Mouse (Mus musculus): ENCODE measurements around the gene Pnkd. TPM values are rescaled to one million over a fixed set of nuclear protein-coding genes. Genes with fewer than 3 reads are reported as not detected.

The Pnkd gene
- polyA plus RNA-seq, 1 experiment from 2014 or later, result 133 TPM

DNA sequence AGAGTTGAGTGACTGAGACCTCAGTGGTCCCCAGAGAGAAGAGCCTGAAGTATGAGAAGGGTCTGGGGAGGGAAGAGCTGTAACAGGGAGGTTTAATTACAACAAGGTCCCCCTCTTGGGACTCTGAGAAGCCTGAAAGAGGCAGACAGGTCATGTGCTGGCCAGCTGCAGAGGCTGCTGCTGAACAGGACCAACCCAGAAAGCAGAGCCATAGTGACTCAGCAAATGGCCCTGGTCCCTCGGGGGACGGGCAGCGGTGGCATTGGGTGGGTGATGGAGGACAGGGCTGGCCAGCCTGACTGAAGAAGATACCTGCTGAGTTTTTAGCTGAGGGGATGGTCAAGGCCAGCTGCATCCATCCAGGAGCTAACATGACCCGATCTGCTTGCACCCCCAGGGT lies 91.7 kb downstream of the Pnkd start:
- Histone ChIP-seq H3K4me1 (ENCODE audit: control insufficient read depth, insufficient read depth, low read length) (no peaks in the 10 kb centered on the region), H3K9me3 (ENCODE audit: control insufficient read depth, low read length) (no peaks in the 10 kb centered on the region), H3K9ac (ENCODE audit: low read depth, low read length) (no peak overlapping the region), H3K27ac (replicated peaks; ENCODE audit: low read depth, low read length) (no peak overlapping the region), H3K4me3 (ENCODE audit: low read depth, low read length) (no peak overlapping the region), H3K4me2 (ENCODE audit: low read depth, low read length) (no peak overlapping the region), H3K27me3 (replicated peaks; ENCODE audit: control insufficient read depth, insufficient read depth, low read length) (no peaks in the 10 kb centered on the region), H3K36me3 (ENCODE audit: control insufficient read depth, insufficient read depth, low read length) (no peaks in the 10 kb centered on the region)
- ATAC-seq (ENCODE audit: low read depth), result peak; percentile 17; the same call in 1 of the 2 replicates
- DNase-seq (ENCODE audit: low spot score), result no peak
- 81% methylated on average over 4 of the region's 4 CpGs for WGBS

DNA sequence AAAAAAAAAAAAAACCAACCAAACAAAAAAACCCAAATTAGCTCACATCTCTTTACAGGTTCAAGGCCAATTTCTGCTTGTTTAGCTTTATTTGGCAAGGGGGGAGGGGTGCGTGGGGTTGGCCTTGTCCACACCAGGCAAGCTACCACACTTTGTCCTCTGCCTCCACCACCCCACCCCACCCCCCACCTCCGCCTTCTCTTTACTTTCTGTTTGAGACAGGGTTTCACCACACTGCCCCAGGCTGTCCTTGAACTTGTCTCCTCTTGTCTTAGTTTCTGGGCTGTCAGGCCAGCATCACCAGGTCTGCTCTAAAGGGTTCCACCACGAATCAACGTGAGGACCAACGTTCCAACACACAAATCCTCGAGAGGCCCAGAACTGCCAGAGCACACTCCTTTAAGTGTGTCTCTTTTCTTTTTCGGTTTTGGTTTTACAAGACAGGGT lies 94.4 kb downstream of the Pnkd start:
- no peak overlapping the region for H3K27ac ChIP-seq (replicated peaks; ENCODE audit: low read depth, low read length)
- no peak overlapping the region for H3K4me3 ChIP-seq (ENCODE audit: low read depth, low read length)
- H3K9ac ChIP-seq (ENCODE audit: low read depth, low read length), result no peak overlapping the region
- no peaks in the 10 kb centered on the region for H3K4me1 ChIP-seq (ENCODE audit: control insufficient read depth, insufficient read depth, low read length)
- H3K9me3 ChIP-seq (ENCODE audit: control insufficient read depth, low read length), result no peaks in the 10 kb centered on the region
- ATAC-seq (ENCODE audit: low read depth), result no peak
- H3K36me3 ChIP-seq (ENCODE audit: control insufficient read depth, insufficient read depth, low read length), result no peaks in the 10 kb centered on the region
- no peak for DNase-seq (ENCODE audit: low spot score)
- no peaks in the 10 kb centered on the region for H3K27me3 ChIP-seq (replicated peaks; ENCODE audit: control insufficient read depth, insufficient read depth, low read length)
- WGBS, result 75% methylated on average over 7 of the region's 7 CpGs
- H3K4me2 ChIP-seq (ENCODE audit: low read depth, low read length), result no peak overlapping the region

DNA sequence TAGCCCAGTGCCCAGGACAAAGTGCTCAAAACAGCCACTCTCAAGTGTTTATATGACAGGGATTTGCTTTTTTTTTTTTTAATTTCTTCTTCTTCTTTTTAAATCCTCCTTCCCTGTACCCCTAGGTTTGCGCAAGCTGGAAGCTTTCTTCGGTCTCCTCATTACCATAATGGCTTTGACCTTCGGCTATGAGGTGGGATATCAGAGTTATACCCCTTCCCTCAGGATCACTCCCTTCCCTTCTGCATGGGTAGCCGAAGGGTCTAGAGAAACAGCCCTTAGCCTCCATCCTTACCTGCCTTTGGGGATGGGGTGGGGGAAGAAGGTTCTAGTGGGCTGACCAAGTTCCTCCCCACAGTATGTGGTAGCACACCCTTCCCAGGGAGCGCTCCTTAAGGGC lies 95.8 kb downstream of the Pnkd start:
- H3K27me3 ChIP-seq (replicated peaks; ENCODE audit: control insufficient read depth, insufficient read depth, low read length), result no peaks in the 10 kb centered on the region
- DNase-seq (ENCODE audit: low spot score) (no peak), ATAC-seq (ENCODE audit: low read depth) (no peak)
- H3K9ac ChIP-seq (ENCODE audit: low read depth, low read length), result no peak overlapping the region
- whole genome bisulfite sequencing, result 80% methylated on average over 5 of the region's 5 CpGs
- H3K4me2 ChIP-seq (ENCODE audit: low read depth, low read length), result no peak overlapping the region
- no peaks in the 10 kb centered on the region for H3K9me3 ChIP-seq (ENCODE audit: control insufficient read depth, low read length)
- no peaks in the 10 kb centered on the region for H3K36me3 ChIP-seq (ENCODE audit: control insufficient read depth, insufficient read depth, low read length)
- no peak overlapping the region for H3K4me3 ChIP-seq (ENCODE audit: low read depth, low read length)
- no peaks in the 10 kb centered on the region for H3K4me1 ChIP-seq (ENCODE audit: control insufficient read depth, insufficient read depth, low read length)
- no peak overlapping the region for H3K27ac ChIP-seq (replicated peaks; ENCODE audit: low read depth, low read length)

DNA sequence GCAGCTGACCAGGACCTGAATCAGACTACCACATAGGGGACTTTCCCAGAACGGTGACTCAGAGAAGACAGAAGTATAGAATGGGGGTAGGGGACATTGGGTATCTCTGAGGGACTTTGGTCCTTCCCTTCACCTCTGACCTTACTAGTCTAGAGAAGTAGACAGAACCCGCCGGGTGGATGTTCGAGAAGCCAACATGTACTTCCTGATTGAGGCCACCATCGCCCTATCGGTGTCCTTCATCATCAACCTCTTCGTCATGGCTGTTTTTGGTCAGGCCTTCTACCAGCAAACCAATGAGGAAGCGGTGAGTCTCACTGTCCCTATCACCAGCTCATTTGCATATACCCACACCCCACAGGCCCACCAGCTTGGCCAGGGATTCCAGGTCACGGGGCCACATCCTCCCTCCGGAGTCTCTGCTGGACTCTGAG lies 96.9 kb downstream of the Pnkd start:
- H3K27me3 ChIP-seq (replicated peaks; ENCODE audit: control insufficient read depth, insufficient read depth, low read length), result no peaks in the 10 kb centered on the region

DNA sequence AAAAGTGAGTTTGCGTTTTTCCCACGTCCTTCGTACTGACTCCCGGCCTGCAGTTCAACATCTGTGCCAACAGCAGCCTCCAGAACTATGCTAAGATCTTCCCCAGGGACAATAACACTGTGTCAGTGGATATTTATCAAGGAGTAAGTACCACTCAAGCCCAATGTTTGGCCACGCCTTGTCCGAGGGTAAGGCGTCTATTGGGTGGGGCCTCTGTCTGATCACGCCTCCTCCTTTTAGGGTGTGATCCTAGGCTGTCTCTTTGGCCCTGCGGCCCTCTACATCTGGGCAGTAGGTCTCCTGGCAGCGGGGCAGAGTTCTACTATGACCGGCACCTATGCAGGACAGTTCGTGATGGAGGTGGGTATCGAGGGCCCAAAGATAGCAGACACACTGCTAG lies 98.7 kb downstream of the Pnkd start:
- WGBS, result 88% methylated on average over 13 of the region's 13 CpGs
- Histone ChIP-seq H3K27ac (replicated peaks; ENCODE audit: low read depth, low read length) (no peak overlapping the region), H3K4me1 (ENCODE audit: control insufficient read depth, insufficient read depth, low read length) (peaks cover 5% of the 10 kb centered on the region), H3K4me2 (ENCODE audit: low read depth, low read length) (no peak overlapping the region), H3K36me3 (ENCODE audit: control insufficient read depth, insufficient read depth, low read length) (no peaks in the 10 kb centered on the region), H3K4me3 (ENCODE audit: low read depth, low read length) (no peak overlapping the region), H3K9ac (ENCODE audit: low read depth, low read length) (no peak overlapping the region), H3K27me3 (replicated peaks; ENCODE audit: control insufficient read depth, insufficient read depth, low read length) (no peaks in the 10 kb centered on the region), H3K9me3 (ENCODE audit: control insufficient read depth, low read length) (no peaks in the 10 kb centered on the region)
- DNase-seq (ENCODE audit: low spot score) (no peak), ATAC-seq (ENCODE audit: low read depth) (no peak)

More for the DNA sequence above, 96.9 kb downstream of the Pnkd start:
- no peak for ATAC-seq (ENCODE audit: low read depth)
- no peaks in the 10 kb centered on the region for H3K4me1 ChIP-seq (ENCODE audit: control insufficient read depth, insufficient read depth, low read length)
- no peak overlapping the region for H3K27ac ChIP-seq (replicated peaks; ENCODE audit: low read depth, low read length)
- H3K9ac ChIP-seq (ENCODE audit: low read depth, low read length), result no peak overlapping the region
- H3K4me2 ChIP-seq (ENCODE audit: low read depth, low read length), result no peak overlapping the region
- H3K4me3 ChIP-seq (ENCODE audit: low read depth, low read length), result no peak overlapping the region
- DNase-seq (ENCODE audit: low spot score), result no peak
- H3K9me3 ChIP-seq (ENCODE audit: control insufficient read depth, low read length), result no peaks in the 10 kb centered on the region
- H3K36me3 ChIP-seq (ENCODE audit: control insufficient read depth, insufficient read depth, low read length), result no peaks in the 10 kb centered on the region
- WGBS, result 90% methylated on average over 10 of the region's 10 CpGs

DNA sequence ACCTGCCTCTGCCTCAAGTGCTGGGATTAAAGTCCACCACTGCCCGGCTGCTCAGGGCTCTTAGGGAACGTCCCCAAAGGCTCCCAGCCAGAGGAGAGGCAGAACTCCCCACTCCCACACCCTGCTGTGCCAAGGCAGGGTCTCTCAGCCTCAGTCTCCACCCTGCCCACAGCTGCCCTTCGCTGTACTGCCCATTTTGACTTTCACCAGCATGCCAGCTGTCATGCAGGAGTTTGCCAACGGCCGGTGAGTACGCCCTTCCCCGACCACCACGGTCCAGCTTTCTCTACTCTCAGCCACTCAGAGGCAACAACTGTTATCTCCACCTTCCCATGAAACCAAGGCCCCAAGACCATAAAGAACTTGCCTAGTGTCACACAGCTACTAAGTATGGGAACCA lies 99.8 kb downstream of the Pnkd start:
- H3K27ac ChIP-seq (replicated peaks; ENCODE audit: low read depth, low read length), result no peak overlapping the region
- DNase-seq (ENCODE audit: low spot score), result no peak
- no peak overlapping the region for H3K4me2 ChIP-seq (ENCODE audit: low read depth, low read length)
- H3K9me3 ChIP-seq (ENCODE audit: control insufficient read depth, low read length), result no peaks in the 10 kb centered on the region
- 85% methylated on average over 8 of the region's 8 CpGs for WGBS
- H3K4me1 ChIP-seq (ENCODE audit: control insufficient read depth, insufficient read depth, low read length), result peaks cover 12% of the 10 kb centered on the region
- no peak overlapping the region for H3K9ac ChIP-seq (ENCODE audit: low read depth, low read length)
- H3K4me3 ChIP-seq (ENCODE audit: low read depth, low read length), result no peak overlapping the region
- ATAC-seq (ENCODE audit: low read depth), result no peak
- H3K36me3 ChIP-seq (ENCODE audit: control insufficient read depth, insufficient read depth, low read length), result no peaks in the 10 kb centered on the region
- no peaks in the 10 kb centered on the region for H3K27me3 ChIP-seq (replicated peaks; ENCODE audit: control insufficient read depth, insufficient read depth, low read length)

DNA sequence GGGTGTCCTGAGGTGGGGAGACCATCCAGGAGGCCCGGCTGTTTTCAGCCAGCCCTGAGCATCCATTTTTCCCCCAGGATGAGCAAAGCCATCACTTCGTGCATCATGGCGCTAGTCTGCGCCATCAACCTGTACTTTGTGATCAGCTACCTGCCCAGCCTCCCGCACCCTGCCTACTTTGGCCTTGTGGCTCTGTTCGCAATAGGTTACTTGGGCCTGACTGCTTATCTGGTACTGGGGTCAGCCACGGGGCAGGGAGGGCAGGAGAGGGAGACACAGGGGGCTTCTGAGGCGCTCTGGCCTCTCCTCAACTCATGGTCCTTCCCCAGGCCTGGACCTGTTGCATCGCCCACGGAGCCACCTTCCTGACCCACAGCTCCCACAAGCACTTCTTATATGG lies 100.3 kb downstream of the Pnkd start:
- no peaks in the 10 kb centered on the region for H3K27me3 ChIP-seq (replicated peaks; ENCODE audit: control insufficient read depth, insufficient read depth, low read length)
- no peak overlapping the region for H3K27ac ChIP-seq (replicated peaks; ENCODE audit: low read depth, low read length)
- ATAC-seq (ENCODE audit: low read depth) (no peak), DNase-seq (ENCODE audit: low spot score) (no peak)
- no peaks in the 10 kb centered on the region for H3K9me3 ChIP-seq (ENCODE audit: control insufficient read depth, low read length)
- 95% methylated on average over 10 of the region's 10 CpGs for WGBS
- no peak overlapping the region for H3K4me3 ChIP-seq (ENCODE audit: low read depth, low read length)
- no peaks in the 10 kb centered on the region for H3K36me3 ChIP-seq (ENCODE audit: control insufficient read depth, insufficient read depth, low read length)
- H3K4me1 ChIP-seq (ENCODE audit: control insufficient read depth, insufficient read depth, low read length), result peaks cover 15% of the 10 kb centered on the region
- H3K4me2 ChIP-seq (ENCODE audit: low read depth, low read length), result no peak overlapping the region
- no peak overlapping the region for H3K9ac ChIP-seq (ENCODE audit: low read depth, low read length)

DNA sequence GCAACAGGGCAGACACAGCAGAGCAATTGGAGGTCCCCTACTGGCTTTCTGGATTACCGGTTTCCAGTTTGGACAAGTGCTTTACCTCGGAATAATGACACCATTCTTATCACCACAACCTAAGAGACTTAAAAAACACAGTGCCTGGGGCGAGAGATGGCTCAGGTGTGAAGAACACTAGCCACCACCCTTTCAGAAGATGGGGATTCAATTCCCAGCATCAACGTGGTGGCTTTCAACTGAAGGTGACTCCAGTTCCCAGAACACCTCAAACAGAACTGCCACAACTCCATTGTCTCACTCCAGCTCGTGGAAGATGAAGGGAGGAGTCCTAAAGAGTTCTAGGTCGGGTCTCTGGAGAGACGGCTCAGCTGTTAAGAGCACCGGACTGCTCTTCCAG lies 100.8 kb downstream of the Pnkd start:
- H3K9me3 ChIP-seq (ENCODE audit: control insufficient read depth, low read length), result no peaks in the 10 kb centered on the region
- peaks cover 15% of the 10 kb centered on the region for H3K4me1 ChIP-seq (ENCODE audit: control insufficient read depth, insufficient read depth, low read length)
- H3K4me3 ChIP-seq (ENCODE audit: low read depth, low read length), result no peak overlapping the region
- no peak overlapping the region for H3K4me2 ChIP-seq (ENCODE audit: low read depth, low read length)
- no peak overlapping the region for H3K27ac ChIP-seq (replicated peaks; ENCODE audit: low read depth, low read length)
- no peak for ATAC-seq (ENCODE audit: low read depth)
- H3K36me3 ChIP-seq (ENCODE audit: control insufficient read depth, insufficient read depth, low read length), result no peaks in the 10 kb centered on the region
- no peak for DNase-seq (ENCODE audit: low spot score)
- WGBS, result 82% methylated on average over 8 of the region's 8 CpGs
- H3K27me3 ChIP-seq (replicated peaks; ENCODE audit: control insufficient read depth, insufficient read depth, low read length), result no peaks in the 10 kb centered on the region
- H3K9ac ChIP-seq (ENCODE audit: low read depth, low read length), result no peak overlapping the region

DNA sequence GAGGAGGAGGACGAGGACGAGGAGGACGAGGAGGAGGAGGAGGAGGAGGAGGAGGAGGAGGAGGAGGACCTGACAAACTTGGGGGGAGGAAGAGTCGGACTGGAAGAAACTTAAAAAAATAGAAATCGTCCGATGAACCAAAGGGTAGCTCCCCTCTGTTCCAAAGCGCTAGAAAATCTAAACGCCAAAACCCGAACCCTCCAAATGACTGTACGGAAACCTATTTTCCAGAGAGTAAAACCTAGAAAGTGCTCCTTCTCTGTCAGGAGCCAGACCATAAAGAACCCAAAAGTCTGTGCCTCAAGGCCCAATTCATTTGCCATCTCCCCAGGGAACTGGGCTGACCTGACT lies 101.6 kb downstream of the Pnkd start:
- no peak for ATAC-seq (ENCODE audit: low read depth)

More for the DNA sequence above, 101.6 kb downstream of the Pnkd start:
- Histone ChIP-seq H3K4me3 (ENCODE audit: low read depth, low read length) (peak overlapping the region; percentile 47), H3K27me3 (replicated peaks; ENCODE audit: control insufficient read depth, insufficient read depth, low read length) (no peaks in the 10 kb centered on the region), H3K4me1 (ENCODE audit: control insufficient read depth, insufficient read depth, low read length) (peaks cover 15% of the 10 kb centered on the region), H3K36me3 (ENCODE audit: control insufficient read depth, insufficient read depth, low read length) (no peaks in the 10 kb centered on the region), H3K9me3 (ENCODE audit: control insufficient read depth, low read length) (no peaks in the 10 kb centered on the region), H3K27ac (replicated peaks; ENCODE audit: low read depth, low read length) (peak overlapping the region; percentile 93), H3K4me2 (ENCODE audit: low read depth, low read length) (peak overlapping the region; percentile 61), H3K9ac (ENCODE audit: low read depth, low read length) (peak overlapping the region; percentile 72)
- no peak for DNase-seq (ENCODE audit: low spot score)
- 56% methylated on average over 7 of the region's 10 CpGs for WGBS

Data from embryonic facial prominence, embryonic 14.5 days (tissue).